Mouse (Mus musculus) lung, postnatal 36 days (tissue): ENCODE measurements around the gene Flcn.
"Not testable (repeated sequence)": the region's sequence is repeated elsewhere in the genome, so short reads cannot be mapped to it uniquely, and the experiment has no call there.

ENCODE experiments used
- DNase-seq: peaks from one replicate; pipeline ENCODE4 v3.0.0; 2022; ENCODE audit warnings: mixed read lengths

The Flcn gene

GRCm38 (mm10) chr11:59809670-59810474, at the start of gene Flcn:
Gene Flcn, minus strand, starts transcription at chr11:59810016.
- DNase-seq: peak; percentile 88

DNA sequence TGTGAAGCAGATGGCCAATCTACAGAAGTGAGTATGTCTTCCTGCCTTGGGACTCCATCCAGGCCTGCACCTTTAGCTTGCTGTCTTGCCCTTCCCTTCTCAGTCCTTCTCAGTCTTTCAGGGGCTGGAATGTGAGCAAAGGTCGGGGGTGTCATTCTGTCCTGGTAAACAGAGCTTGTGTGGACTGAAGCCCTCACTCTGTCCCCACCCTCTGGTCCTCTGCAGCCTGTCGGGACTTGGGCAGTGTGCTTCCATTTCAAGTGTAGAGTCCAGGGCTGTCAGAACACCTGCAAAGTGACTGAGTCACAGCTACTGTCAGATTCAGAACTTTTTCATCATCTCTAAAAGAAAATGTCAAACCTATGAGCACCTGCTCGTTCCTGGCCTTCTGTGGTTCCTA, 43.0 kb upstream of the Flcn start:
- DNase-seq: no peak

DNA sequence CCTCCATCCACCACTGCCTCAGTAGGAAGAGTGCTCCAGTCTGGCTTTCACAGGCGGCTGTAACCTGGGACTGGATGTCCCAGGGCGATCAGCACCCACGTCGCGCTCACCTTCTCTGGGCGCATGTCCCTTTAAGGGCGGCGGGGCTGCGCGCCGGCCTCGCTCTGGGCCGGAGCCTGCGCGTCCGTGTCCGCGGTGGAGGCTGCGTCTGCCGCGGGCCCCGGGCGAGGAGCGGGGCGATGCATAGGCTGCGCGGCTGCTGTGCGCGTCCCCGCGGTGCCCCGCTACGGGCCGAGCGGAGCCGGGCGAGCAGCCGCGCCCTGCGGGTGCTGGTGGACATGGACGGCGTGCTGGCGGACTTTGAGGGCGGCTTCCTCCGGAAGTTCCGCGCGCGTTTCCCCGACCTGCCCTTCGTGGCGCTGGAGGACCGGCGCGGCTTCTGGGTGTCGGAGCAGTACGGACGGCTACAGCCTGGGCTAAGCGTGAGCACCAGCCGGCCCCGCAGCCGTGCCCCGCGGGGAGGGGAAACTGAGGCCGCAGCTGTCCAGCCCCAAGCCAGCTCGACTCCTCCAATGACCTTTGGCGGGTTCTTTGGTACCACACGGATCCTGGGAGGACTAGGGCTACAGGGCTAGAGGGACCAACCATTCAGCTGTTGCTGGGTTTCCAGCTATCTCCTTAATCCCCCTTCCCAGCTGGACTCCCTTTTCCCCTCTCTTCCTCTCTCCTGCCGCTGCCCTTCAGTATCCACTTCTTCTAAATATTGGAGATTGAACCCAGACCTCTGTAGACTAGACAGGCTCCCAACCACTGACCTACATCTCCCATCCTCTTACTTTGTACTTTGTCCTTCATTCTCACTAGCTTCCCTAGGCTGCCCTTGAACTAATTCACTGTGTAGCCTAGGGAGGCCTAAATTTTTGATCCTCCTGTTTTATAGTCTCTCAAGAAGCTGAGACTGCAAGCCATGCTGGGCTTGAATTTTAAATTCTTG, 38.4 kb upstream of the Flcn start:
- DNase-seq: peak; percentile 82

- DNase-seq: peak; percentile 76
Observed at GRCm38 (mm10) chr11:59847131-59847530, 37.3 kb upstream of the Flcn start.

- DNase-seq: no peak
Observed at GRCm38 (mm10) chr11:59846311-59846710, 36.5 kb upstream of the Flcn start.

- peak; percentile 99 for DNase-seq
Observed at GRCm38 (mm10) chr11:59839459-59840126, 29.8 kb upstream of the Flcn start, which contains the start of gene Cops3. Gene Cops3, minus strand, starts transcription at chr11:59839838.

GRCm38 (mm10) chr11:59839008-59839458, 29.2 kb upstream of the Flcn start, which contains the start of gene Nt5m:
Gene Nt5m, plus strand, starts transcription at chr11:59839447.
- peak; percentile 94 for DNase-seq

GRCm38 (mm10) chr11:59838426-59838825, 28.6 kb upstream of the Flcn start:
- DNase-seq: no peak

- not testable (repeated sequence) for DNase-seq
Observed at GRCm38 (mm10) chr11:59837789-59838188, 28.0 kb upstream of the Flcn start.

DNA sequence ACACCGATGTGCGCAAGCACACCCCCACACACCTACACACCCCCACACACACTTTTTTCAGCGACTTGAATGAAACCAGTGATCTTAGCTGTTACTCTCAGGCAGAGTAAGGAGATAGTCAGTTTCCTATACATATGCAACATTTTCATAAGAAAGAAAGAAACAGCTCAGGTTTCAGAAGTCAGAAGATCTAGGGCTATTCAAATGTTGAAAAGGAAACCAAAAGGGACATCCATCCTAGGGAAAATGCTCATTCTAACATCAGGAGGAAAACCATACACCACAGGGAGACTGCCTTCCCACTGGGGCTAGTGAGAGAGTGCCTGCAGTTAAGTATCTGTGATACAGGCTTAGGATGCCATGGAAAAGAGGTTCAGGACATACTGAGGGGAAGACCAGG, 11.8 kb upstream of the Flcn start:
- no peak for DNase-seq

- peak; percentile 39 for DNase-seq
Observed at GRCm38 (mm10) chr11:59817916-59818315, 8.1 kb upstream of the Flcn start.

- DNase-seq: no peak
Observed at GRCm38 (mm10) chr11:59815482-59816065, 5.8 kb upstream of the Flcn start.

GRCm38 (mm10) chr11:59814936-59815335, 5.1 kb upstream of the Flcn start:
- DNase-seq: no peak

DNA sequence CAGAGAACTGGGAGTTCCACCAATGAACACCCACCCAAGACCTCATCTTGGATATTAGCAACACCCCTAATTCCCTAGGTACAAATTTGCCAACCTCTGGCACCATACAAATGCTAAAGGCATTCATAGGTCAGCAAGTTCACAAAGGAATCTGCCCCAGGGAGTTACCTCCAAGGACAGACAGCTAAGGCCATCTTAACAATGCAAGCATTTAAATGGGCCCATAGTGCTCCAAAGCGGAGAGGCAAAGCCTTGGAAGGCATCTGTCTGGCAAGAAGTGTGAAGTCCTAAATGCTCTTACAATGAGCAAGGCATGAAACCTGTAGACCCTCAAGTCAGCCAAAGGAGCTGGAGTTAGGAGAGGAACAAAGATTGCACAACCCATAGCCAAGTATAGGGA, 4.5 kb upstream of the Flcn start:
- DNase-seq: no peak

DNA sequence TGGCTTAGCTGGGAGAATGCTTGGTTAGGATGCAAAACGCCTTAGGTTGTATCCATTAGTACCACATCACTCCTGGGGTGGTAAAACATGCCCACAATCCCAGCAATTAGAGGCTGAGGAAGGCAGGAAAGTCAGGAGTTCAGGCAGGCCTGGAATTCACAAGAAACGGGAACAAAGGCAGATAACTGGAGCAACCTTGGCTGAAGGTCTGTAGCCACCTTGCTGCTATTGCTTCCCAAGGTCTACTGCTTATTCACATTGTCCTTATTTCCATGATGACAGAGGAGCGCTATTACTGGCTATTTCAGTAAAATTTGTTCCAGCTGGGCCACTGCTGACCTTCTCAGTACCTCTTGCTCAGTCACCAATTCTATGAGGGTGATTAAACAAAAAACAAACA, 3.5 kb upstream of the Flcn start:
- DNase-seq: no peak

GRCm38 (mm10) chr11:59811211-59811610, 1.4 kb upstream of the Flcn start:
- DNase-seq: no peak

DNA sequence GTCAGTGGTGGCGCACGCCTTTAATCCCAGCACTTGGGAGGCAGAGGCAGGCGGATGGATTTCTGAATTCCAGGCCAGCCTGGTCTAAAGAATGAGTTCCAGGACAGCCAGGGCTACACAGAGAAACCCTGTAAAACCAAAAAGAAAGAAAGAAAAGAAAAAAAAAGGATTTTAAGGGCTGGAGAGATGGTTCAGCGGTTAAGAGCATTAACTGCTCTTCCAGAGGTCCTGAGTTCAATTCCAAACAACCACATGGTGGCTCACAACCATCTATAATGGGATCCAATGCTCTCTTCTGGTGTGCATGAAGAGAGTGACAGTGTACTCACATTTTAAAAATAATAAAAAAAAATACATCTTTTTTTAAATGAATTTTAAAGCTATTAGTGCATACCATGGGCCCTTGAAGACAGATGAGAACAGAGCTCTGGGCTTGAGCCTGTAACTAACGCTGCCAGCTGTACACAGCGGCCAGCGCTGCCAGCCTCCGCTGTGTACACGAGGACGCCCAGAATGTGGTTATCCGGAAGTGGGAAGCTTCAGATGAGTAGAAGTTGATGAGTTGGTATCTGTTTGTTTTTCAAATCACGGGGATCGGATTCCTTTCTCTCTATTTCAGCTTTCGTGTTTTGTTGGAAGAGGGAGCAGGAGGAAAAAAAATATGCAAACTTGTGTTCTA, 803 bp upstream of the Flcn start:
- DNase-seq: no peak

GRCm38 (mm10) chr11:59809071-59809669, 646 bp downstream of the Flcn start:
- peak; percentile 89 for DNase-seq

GRCm38 (mm10) chr11:59808170-59808960, 1.5 kb downstream of the Flcn start:
- no peak for DNase-seq

GRCm38 (mm10) chr11:59805656-59806055, 4.2 kb downstream of the Flcn start:
- no peak for DNase-seq
